Mouse (Mus musculus): Measurements from ENCODE around the gene Olfr510. TPM values are rescaled to one million over a fixed set of nuclear protein-coding genes. Genes with fewer than 3 reads are reported as not detected.

Gene Olfr510
- not detected in 2 replicates for polyA plus RNA-seq (2012; rRNA removed)

GRCm38 (mm10) chr7:108666118-108666517 lies at the start of gene Olfr510:
TSS of gene Olfr510 (plus strand) at chr7:108666418.

GRCm38 (mm10) chr7:108621514-108621913 lies 44.7 kb upstream of the Olfr510 start, which contains the start of gene Olfr507:
TSS of gene Olfr507 (plus strand) at chr7:108621814.

GRCm38 (mm10) chr7:108629694-108630093 lies 36.5 kb upstream of the Olfr510 start, which contains the start of gene Olfr508:
TSS of gene Olfr508 (plus strand) at chr7:108629994.

GRCm38 (mm10) chr7:108651806-108652205 lies 14.4 kb upstream of the Olfr510 start, which contains the start of gene Olfr509:
TSS of gene Olfr509 (minus strand) at chr7:108651906.

GRCm38 (mm10) chr7:108713020-108713419 lies 46.8 kb downstream of the Olfr510 start, which contains the start of gene Olfr512:
TSS of gene Olfr512 (plus strand) at chr7:108713320.

Other genes with a start within 250 kb of the Olfr510 start
- not detected in 2 replicates for gene Olfr497, start 246.0 kb upstream of the Olfr510 start, polyA plus RNA-seq (2012; rRNA removed)
- gene Olfr498, start 201.1 kb upstream of the Olfr510 start, polyA plus RNA-seq (2012; rRNA removed) = not detected in 2 replicates
- gene Olfr502, start 141.4 kb upstream of the Olfr510 start, polyA plus RNA-seq (2012; rRNA removed) = not detected in 2 replicates
- not detected in 2 replicates for gene Olfr503, start 121.9 kb upstream of the Olfr510 start, polyA plus RNA-seq (2012; rRNA removed)
- gene Olfr504, start 100.6 kb upstream of the Olfr510 start, polyA plus RNA-seq (2012; rRNA removed) = not detected in 2 replicates
- gene Olfr506, start 55.6 kb upstream of the Olfr510 start, polyA plus RNA-seq (2012; rRNA removed) = not detected in 2 replicates
- gene Olfr507, start 44.6 kb upstream of the Olfr510 start, polyA plus RNA-seq (2012; rRNA removed) = not detected in 2 replicates
- gene Olfr508, start 36.4 kb upstream of the Olfr510 start, polyA plus RNA-seq (2012; rRNA removed) = not detected in 2 replicates
- not detected in 2 replicates for gene Olfr509, start 14.5 kb upstream of the Olfr510 start, polyA plus RNA-seq (2012; rRNA removed)
- gene Olfr512, start 46.9 kb downstream of the Olfr510 start, polyA plus RNA-seq (2012; rRNA removed) = not detected in 2 replicates
- gene Olfr513, start 84.6 kb downstream of the Olfr510 start, polyA plus RNA-seq (2012; rRNA removed) = not detected in 2 replicates
- not detected in 2 replicates for gene Olfr514, start 159.6 kb downstream of the Olfr510 start, polyA plus RNA-seq (2012; rRNA removed)
- not detected in 2 replicates for gene Olfr516, start 184.1 kb downstream of the Olfr510 start, polyA plus RNA-seq (2012; rRNA removed)
- gene Olfr517, start 206.0 kb downstream of the Olfr510 start, polyA plus RNA-seq (2012; rRNA removed) = not detected in 2 replicates
- not detected in 2 replicates for gene Olfr518, start 218.6 kb downstream of the Olfr510 start, polyA plus RNA-seq (2012; rRNA removed)
- not detected in 2 replicates for gene Olfr519, start 228.0 kb downstream of the Olfr510 start, polyA plus RNA-seq (2012; rRNA removed)

All from central nervous system, embryonic 18 days (tissue).